Mouse (Mus musculus): Measurements from ENCODE around the gene Rtn1.

DNA sequence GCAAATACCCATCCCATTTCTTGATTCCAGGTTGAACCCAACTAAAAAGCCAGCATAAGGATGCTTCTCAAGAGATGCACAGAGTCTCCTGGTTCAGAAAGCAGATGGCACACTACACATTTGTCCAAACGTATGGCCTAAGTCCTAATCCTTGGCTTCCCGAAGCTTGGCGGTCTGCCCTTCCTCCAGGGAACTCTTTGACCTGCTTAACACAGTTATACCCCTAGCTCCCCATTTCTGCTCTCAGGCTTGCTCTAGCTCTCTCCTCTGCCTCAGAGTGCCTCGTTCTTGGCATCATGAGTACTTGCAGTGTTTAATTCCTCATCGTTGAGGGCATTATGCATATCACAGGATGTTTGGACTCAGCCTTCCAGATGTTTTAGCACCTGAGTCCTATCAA, 38.8 kb downstream of the Rtn1 start:
- no peak for TF ChIP-seq CTCF (IDR thresholded peaks at IDR 0.05; ENCODE audit: borderline replicate concordance, insufficient read depth, low read depth, low read length)
- TF ChIP-seq POLR2A (IDR thresholded peaks at IDR 0.05; ENCODE audit: borderline replicate concordance, insufficient read depth, low read length): no peak

Data from cerebellum, adult 2 months (tissue).